Mouse (Mus musculus): ENCODE data around the gene Fam78b.

The Fam78b gene

GRCm38 (mm10) chr1:167090466-167090865 is 89.2 kb downstream of the Fam78b start:
- no peak for DNase-seq (ENCODE audit: extremely low read depth, insufficient read length, low spot score)

- no peak for DNase-seq (ENCODE audit: extremely low read depth, insufficient read length, low spot score)
Observed at GRCm38 (mm10) chr1:167093551-167093950, 92.3 kb downstream of the Fam78b start.

- no peak for DNase-seq (ENCODE audit: extremely low read depth, insufficient read length, low spot score)
Observed at GRCm38 (mm10) chr1:167094589-167095148, 93.5 kb downstream of the Fam78b start.

- DNase-seq (ENCODE audit: extremely low read depth, insufficient read length, low spot score) = no peak
Observed at GRCm38 (mm10) chr1:167098741-167099140, 97.5 kb downstream of the Fam78b start.

- no peak for DNase-seq (ENCODE audit: extremely low read depth, insufficient read length, low spot score)
Observed at GRCm38 (mm10) chr1:167102046-167102445, 100.8 kb downstream of the Fam78b start.

- no peak for DNase-seq (ENCODE audit: extremely low read depth, insufficient read length, low spot score)
Observed at GRCm38 (mm10) chr1:167102566-167102965, 101.3 kb downstream of the Fam78b start.

GRCm38 (mm10) chr1:167104956-167105626 is 103.9 kb downstream of the Fam78b start:
- no peak for DNase-seq (ENCODE audit: extremely low read depth, insufficient read length, low spot score)

GRCm38 (mm10) chr1:167105916-167106315 is 104.7 kb downstream of the Fam78b start:
- DNase-seq (ENCODE audit: extremely low read depth, insufficient read length, low spot score) = no peak

- no peak for DNase-seq (ENCODE audit: extremely low read depth, insufficient read length, low spot score)
Observed at GRCm38 (mm10) chr1:167108973-167109509, 107.8 kb downstream of the Fam78b start.

GRCm38 (mm10) chr1:167114363-167115050 is 113.3 kb downstream of the Fam78b start:
- DNase-seq (ENCODE audit: extremely low read depth, insufficient read length, low spot score) = no peak

- no peak for DNase-seq (ENCODE audit: extremely low read depth, insufficient read length, low spot score)
Observed at GRCm38 (mm10) chr1:167115121-167115520, 113.9 kb downstream of the Fam78b start.

- no peak for DNase-seq (ENCODE audit: extremely low read depth, insufficient read length, low spot score)
Observed at GRCm38 (mm10) chr1:167116733-167117132, 115.5 kb downstream of the Fam78b start.

- DNase-seq (ENCODE audit: extremely low read depth, insufficient read length, low spot score) = no peak
Observed at GRCm38 (mm10) chr1:167118971-167119370, 117.8 kb downstream of the Fam78b start.

- DNase-seq (ENCODE audit: extremely low read depth, insufficient read length, low spot score) = no peak
Observed at GRCm38 (mm10) chr1:167119439-167119838, 118.2 kb downstream of the Fam78b start.

- DNase-seq (ENCODE audit: extremely low read depth, insufficient read length, low spot score) = no peak
Observed at GRCm38 (mm10) chr1:167122436-167122835, 121.2 kb downstream of the Fam78b start.

GRCm38 (mm10) chr1:167123551-167123950 is 122.3 kb downstream of the Fam78b start:
- no peak for DNase-seq (ENCODE audit: extremely low read depth, insufficient read length, low spot score)

GRCm38 (mm10) chr1:167125870-167126269 is 124.7 kb downstream of the Fam78b start:
- DNase-seq (ENCODE audit: extremely low read depth, insufficient read length, low spot score) = no peak

- DNase-seq (ENCODE audit: extremely low read depth, insufficient read length, low spot score) = no peak
Observed at GRCm38 (mm10) chr1:167126292-167126691, 125.1 kb downstream of the Fam78b start.

- no peak for DNase-seq (ENCODE audit: extremely low read depth, insufficient read length, low spot score)
Observed at GRCm38 (mm10) chr1:167135748-167136147, 134.5 kb downstream of the Fam78b start.
